8 mouse cellular contexts compared by ENCODE assay signal in the genomic region with DNA sequence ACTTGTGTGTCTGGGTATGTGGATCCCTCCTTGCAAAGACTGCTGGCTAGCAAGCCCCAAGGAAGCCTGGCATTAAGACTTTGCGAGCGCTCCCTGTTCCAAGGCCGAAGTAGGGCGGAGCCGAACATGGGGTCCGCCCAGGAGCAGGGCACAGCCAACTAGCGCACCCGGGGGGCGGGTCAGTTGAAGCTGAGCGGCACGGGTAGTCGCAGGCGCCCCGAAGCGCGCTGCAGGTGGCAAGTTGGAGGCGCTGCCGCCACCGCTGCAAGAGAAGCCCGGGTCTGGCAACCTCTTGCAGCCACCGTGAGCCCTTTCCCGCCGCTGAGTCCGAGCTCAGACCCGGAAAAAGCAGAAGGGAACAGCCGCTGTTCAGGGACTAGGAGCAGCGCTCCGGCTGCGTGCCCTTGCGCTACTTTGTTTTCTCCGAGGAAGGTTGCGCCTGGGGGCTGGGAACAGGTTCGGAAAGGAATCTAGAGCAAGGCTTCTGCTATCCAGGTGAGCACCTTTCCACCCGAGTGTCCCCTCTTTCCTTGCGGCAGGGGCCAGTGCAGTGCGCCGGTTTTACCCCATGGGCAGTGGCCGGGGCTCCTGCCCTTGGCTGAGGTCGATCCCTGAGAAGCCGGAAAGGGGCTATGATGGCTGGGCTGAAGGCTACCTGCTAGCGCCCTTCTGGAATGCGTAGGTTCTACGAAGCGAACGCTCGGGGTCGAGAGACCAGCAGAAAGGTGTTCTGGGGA. TPM values are rescaled to one million over a fixed set of nuclear protein-coding genes. Genes with fewer than 3 reads are reported as not detected.
DNase-seq lines count a peak whose midpoint lies in the region; ATAC-seq and TF ChIP-seq lines count a peak whose summit lies in the region.

A gene (plus strand): TSS at position 183 of the 737 bp plus-strand sequence.

- DNase-seq in adrenal gland, adult (ENCODE audit: inconsistent age in 2 of 2, low spot score in 1 of 2) = peak; percentile 83 to 94
- DNase-seq in cerebellum, postnatal 4 days (ENCODE audit: low spot score in 2 of 2) = peak; percentile 51 to 78
- peak; percentile 32 for DNase-seq in gastrocnemius, adult 18-20 months (ENCODE audit: low spot score)
- DNase-seq in layer of hippocampus, postnatal 10 days (ENCODE audit: low spot score in 2 of 2) = peak; percentile 71 to 80
- DNase-seq in lung, embryonic 14.5 days = peak; percentile 90
- peak; percentile 62 for DNase-seq in ovary, postnatal 14 days (ENCODE audit: low spot score)

- peaks cover 59% of the 10 kb centered on the region for H3K27me3 ChIP-seq in hindbrain, embryonic 13.5 days
- H3K27me3 ChIP-seq in lung, embryonic 14.5 days (ENCODE audit: insufficient read depth, low read length) = peaks cover 50% of the 10 kb centered on the region

- H3K4me3 ChIP-seq in hindbrain, embryonic 13.5 days = peak within 1 kb of the TSS; percentile 70
- peak within 1 kb of the TSS; percentile 52 for H3K4me3 ChIP-seq in lung, embryonic 14.5 days (ENCODE audit: low read depth, low read length)

- H3K36me3 ChIP-seq in hindbrain, embryonic 13.5 days = no peaks in the 10 kb centered on the region
- H3K36me3 ChIP-seq in lung, embryonic 14.5 days (ENCODE audit: insufficient read depth) = no peaks in the 10 kb centered on the region

- H3K4me2 ChIP-seq in hindbrain, embryonic 13.5 days = peak within 1 kb of the TSS; percentile 100
- H3K4me2 ChIP-seq in lung, embryonic 14.5 days = peak within 1 kb of the TSS; percentile 98

- peaks cover 20% of the 10 kb centered on the region for H3K4me1 ChIP-seq in hindbrain, embryonic 13.5 days (replicated peaks)
- H3K4me1 ChIP-seq in lung, embryonic 14.5 days (ENCODE audit: insufficient read depth) = 0 out of 2 replicates have a peak, but pooled peaks cover 8% of the 10 kb centered on the region

- TF ChIP-seq CTCF in lung, embryonic 14.5 days (IDR thresholded peaks at IDR 0.05; ENCODE audit: low read depth) = no peak

- H3K9ac ChIP-seq in hindbrain, embryonic 13.5 days = peak within 1 kb of the TSS; percentile 76
- H3K9ac ChIP-seq in lung, embryonic 14.5 days = peak within 1 kb of the TSS; percentile 40

- under 1% methylated on average over 47 of the region's 47 CpGs for WGBS in hindbrain, embryonic 13.5 days
- WGBS in lung, embryonic 14.5 days = under 1% methylated on average over 47 of the region's 47 CpGs

- no peaks in the 10 kb centered on the region for H3K9me3 ChIP-seq in hindbrain, embryonic 13.5 days
- H3K9me3 ChIP-seq in lung, embryonic 14.5 days (ENCODE audit: low read depth, low read length) = no peaks in the 10 kb centered on the region

- peak within 1 kb of the TSS; percentile 44 for H3K27ac ChIP-seq in hindbrain, embryonic 13.5 days
- no peak within 1 kb of the TSS for H3K27ac ChIP-seq in lung, embryonic 14.5 days (ENCODE audit: low read depth)

- ATAC-seq in hindbrain, embryonic 13.5 days (ENCODE audit: low FRiP score) = peak; percentile 90
- peak; percentile 96 for ATAC-seq in lung, embryonic 14.5 days (ENCODE audit: insufficient read depth)
- no peak for ATAC-seq in monocyte, adult 5-6 weeks (replicated peaks; ENCODE audit: insufficient number of reproducible peaks, low FRiP score, low TSS enrichment, poor library complexity, severe bottlenecking)

RNA-seq across cellular contexts. Expression of the gene that starts here (rescaled TPM):
- 1 to 10 TPM; 1.8 to 2.6 TPM for total RNA-seq in gastrocnemius, adult 18-20 months (2021)
- 73.3 and 75.4 TPM in 2 replicates for polyA plus RNA-seq in hindbrain, embryonic 13.5 days (2015; fragmentation: Nextera tagmentation; extraction: Ambion mirVana)
- 100 to 1,000 TPM; 140 to 143 TPM for total RNA-seq in layer of hippocampus, postnatal 10 days (2021)
- 62.0 and 64.0 TPM in 2 replicates for polyA plus RNA-seq in lung, embryonic 14.5 days (2014; fragmentation: Nextera tagmentation; extraction: Ambion mirVana)
- 3.0 TPM in 1 of 3 replicates, not detected in the others for total RNA-seq in monocyte, adult 5-6 weeks (2017)

Comparison
In these comparisons a context has a peak if more than half of its experiments do, and no peak if none do; other contexts are left out.
1. RNA of the gene that starts here (total RNA-seq): 140 to 143 TPM in layer of hippocampus, postnatal 10 days; 3.0 TPM in monocyte, adult 5-6 weeks and 1.8 to 2.6 TPM in gastrocnemius, adult 18-20 months; every median in the first group is over 10 times any median in the second.
2. DNase-seq: peak in every context shown above with its lines; median percentile 90 in lung, embryonic 14.5 days; 88 in adrenal gland, adult; 76 in layer of hippocampus, postnatal 10 days; 64 in cerebellum, postnatal 4 days; 62 in ovary, postnatal 14 days; 32 in gastrocnemius, adult 18-20 months.